Mouse (Mus musculus): ENCODE results near the gene Stum.
"Not testable (repeated sequence)": the region's sequence is repeated elsewhere in the genome, so short reads cannot be mapped to it uniquely, and the experiment has no call there.

Gene Stum

GRCm38 (mm10) chr1:180403694-180404606 is 79.4 kb downstream of the Stum start:
- no peak for DNase-seq

- DNase-seq = no peak
These were observed 80.0 kb downstream of the Stum start for GRCm38 (mm10) chr1:180403357-180403693.

GRCm38 (mm10) chr1:180402481-180403081 is 80.7 kb downstream of the Stum start:
- DNase-seq = no peak

- DNase-seq = no peak
These were observed 81.6 kb downstream of the Stum start for GRCm38 (mm10) chr1:180401725-180402124.

- no peak for DNase-seq
These were observed 82.4 kb downstream of the Stum start for GRCm38 (mm10) chr1:180400691-180401455.

GRCm38 (mm10) chr1:180398446-180398845 is 84.9 kb downstream of the Stum start:
- DNase-seq = no peak

GRCm38 (mm10) chr1:180397734-180398133 is 85.6 kb downstream of the Stum start:
- DNase-seq = no peak

- no peak for DNase-seq
These were observed 89.4 kb downstream of the Stum start for GRCm38 (mm10) chr1:180393873-180394272.

GRCm38 (mm10) chr1:180393017-180393797 is 90.1 kb downstream of the Stum start:
- DNase-seq = no peak

GRCm38 (mm10) chr1:180392137-180392798 is 91.0 kb downstream of the Stum start:
- DNase-seq = no peak

GRCm38 (mm10) chr1:180391575-180391945 is 91.7 kb downstream of the Stum start:
- no peak for DNase-seq

GRCm38 (mm10) chr1:180390746-180391574 is 92.3 kb downstream of the Stum start:
- DNase-seq = no peak

GRCm38 (mm10) chr1:180390321-180390731 is 93.0 kb downstream of the Stum start:
- DNase-seq = peak; percentile 64 to 69

- not testable (repeated sequence) for DNase-seq
These were observed 94.0 kb downstream of the Stum start for GRCm38 (mm10) chr1:180389213-180389760.

GRCm38 (mm10) chr1:180388481-180388880 is 94.8 kb downstream of the Stum start:
- DNase-seq = peak; percentile 41 to 43

GRCm38 (mm10) chr1:180387750-180388480 is 95.4 kb downstream of the Stum start:
- no peak for DNase-seq

GRCm38 (mm10) chr1:180386951-180387749 is 96.2 kb downstream of the Stum start:
- DNase-seq = peak; percentile 97 to 99

- DNase-seq = no peak
These were observed 98.0 kb downstream of the Stum start for GRCm38 (mm10) chr1:180385308-180385707.

GRCm38 (mm10) chr1:180384486-180384885 is 98.8 kb downstream of the Stum start:
- no peak for DNase-seq

All from cerebellum, postnatal 14 days (tissue).